Mouse (Mus musculus) small intestine, adult 2 months (tissue): Measurements from ENCODE around the gene Bmf.

Experiments used
- CTCF ChIP-seq: fragments of 200-500 bp; IDR thresholded peaks from 2 replicates; pipeline ENCODE4 v1.5.1; 2012; ENCODE audit warnings: low read depth, mild to moderate bottlenecking, control low read depth, inconsistent platforms, low read length, moderate library complexity, mixed read lengths; ENCODE audit not compliant: insufficient replicate concordance, insufficient read length; ENCODE audit errors: extremely low read depth
- POLR2A ChIP-seq: fragments of 200-500 bp; IDR thresholded peaks from 2 replicates; pipeline ENCODE4 v1.6.1; 2012; ENCODE audit warnings: low read depth, mild to moderate bottlenecking, control low read depth, inconsistent platforms, low read length, moderate library complexity

DNA sequence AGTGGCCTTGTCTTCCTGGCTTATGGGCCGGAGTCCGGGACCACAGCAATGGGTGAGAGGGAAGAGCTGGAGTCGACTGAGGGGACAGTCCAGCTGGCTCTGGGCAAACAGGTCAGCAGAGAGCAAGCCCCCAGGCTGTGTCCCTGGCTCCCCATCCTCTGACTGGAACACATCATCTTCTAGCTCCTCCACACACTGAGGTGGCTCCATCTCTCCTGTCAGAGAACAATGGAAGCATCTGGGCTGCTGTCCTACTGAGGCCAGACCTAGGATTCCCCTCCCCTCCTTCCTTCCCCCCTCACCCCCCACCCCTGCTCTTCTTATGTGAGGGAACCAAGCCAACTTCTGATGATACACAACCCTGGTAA, 2.7 kb downstream of the Bmf start:
- TF ChIP-seq CTCF (no peak), POLR2A (no peak)
